Mouse (Mus musculus) midbrain, embryonic 12.5 days (tissue): ENCODE measurements around the gene Lmo2. TPM values are rescaled to one million over a fixed set of nuclear protein-coding genes. Genes with fewer than 3 reads are reported as not detected.

Source experiments
- ATAC-seq: fragments of 200-750 bp; cut with Nextera tagmentation; 2 replicates; pipeline ENCODE4 v1.8.0; 2017; ENCODE audit warnings: low read depth, moderate TSS enrichment, moderate library complexity; ENCODE audit not compliant: low FRiP score
- H3K27ac ChIP-seq: fragments of 300-500 bp; sonication (generic); replicated peaks from 2 replicates; pipeline ENCODE4 v1.5.1; 2016; ENCODE audit warnings: mild to moderate bottlenecking
- H3K27me3 ChIP-seq: fragments of 300-500 bp; sonication (generic); 2 replicates; pipeline ENCODE4 v1.6.1; 2016; ENCODE audit warnings: mild to moderate bottlenecking
- H3K36me3 ChIP-seq: fragments of 300-500 bp; sonication (generic); 2 replicates; pipeline ENCODE4 v1.6.1; 2016
- H3K4me1 ChIP-seq: fragments of 300-500 bp; sonication (generic); 2 replicates; pipeline ENCODE4 v1.6.1; 2016
- H3K4me2 ChIP-seq: fragments of 300-500 bp; sonication (generic); replicated peaks from 2 replicates; pipeline ENCODE4 v1.6.1; 2016; ENCODE audit warnings: mild to moderate bottlenecking, moderate library complexity
- H3K4me3 ChIP-seq: fragments of 300-500 bp; sonication (generic); 2 replicates; pipeline ENCODE4 v1.5.1; 2016; ENCODE audit warnings: mild to moderate bottlenecking
- H3K9ac ChIP-seq: fragments of 300-500 bp; sonication (generic); replicated peaks from 2 replicates; pipeline ENCODE4 v1.6.1; 2016; ENCODE audit warnings: mild to moderate bottlenecking, moderate library complexity
- H3K9me3 ChIP-seq: fragments of 300-500 bp; sonication (generic); 2 replicates; pipeline ENCODE4 v1.6.1; 2016; ENCODE audit warnings: mild to moderate bottlenecking
- WGBS: fragments of 180-500 bp; shearing (Covaris S2); methylation state at CpG from one replicate; pipeline ENCODE4 v1.1.7; 2016; 5-methylcytosine and 5-hydroxymethylcytosine counted together
- polyA plus RNA-seq: library from polyadenylated mRNA; unstranded; fragments of >200 nt; fragmentation: Nextera tagmentation; extraction: Ambion mirVana; gene quantifications from 2 replicates; pipeline ENCODE4 v1.2.1, GENCODE M21; 2016

Gene Lmo2
- polyA plus RNA-seq, 1 experiment from 2014 or later, result 28.5 TPM

- Histone ChIP-seq H3K36me3 (peaks cover 12% of the 10 kb centered on the region; the same call in 1 of the 2 replicates), H3K27ac (no peak overlapping the region), H3K9me3 (no peaks in the 10 kb centered on the region), H3K9ac (0 out of 2 replicates have a peak overlapping the region, but pooled peaks have one; percentile 31), H3K4me1 (peaks cover 16% of the 10 kb centered on the region), H3K4me2 (peak overlapping the region; percentile 83), H3K27me3 (no peaks in the 10 kb centered on the region), H3K4me3 (peak overlapping the region; percentile 91; the same call in 1 of the 2 replicates)
- ATAC-seq, result no peak
- 79% methylated on average over 2 of the region's 2 CpGs for WGBS
Measured at GRCm38 (mm10) chr2:104029074-104029473, 71.3 kb downstream of the Lmo2 start.

DNA sequence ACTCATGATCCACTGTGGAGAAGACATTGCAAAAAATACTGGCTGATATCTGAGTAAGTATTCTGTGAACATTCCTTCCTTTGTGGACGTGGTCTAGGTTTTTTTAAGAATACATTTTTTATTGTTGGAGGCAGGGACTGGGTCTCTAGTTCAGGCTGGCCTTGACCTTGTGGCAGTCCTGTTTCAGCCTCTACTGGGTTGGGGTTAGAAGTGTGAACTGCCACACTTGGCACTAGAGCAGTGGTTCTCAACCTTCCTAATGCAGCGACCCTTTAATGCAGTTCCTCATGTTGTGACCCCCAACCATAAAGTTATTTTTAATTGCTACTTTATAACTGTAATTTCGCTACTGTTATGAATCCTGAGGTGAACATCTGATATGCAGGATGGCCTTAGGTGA, 72.6 kb downstream of the Lmo2 start:
- H3K4me2 ChIP-seq, result no peak overlapping the region
- no peaks in the 10 kb centered on the region for H3K9me3 ChIP-seq
- WGBS, result 89% methylated on average over 3 of the region's 3 CpGs
- peaks cover 15% of the 10 kb centered on the region; the same call in 1 of the 2 replicates for H3K36me3 ChIP-seq
- H3K9ac ChIP-seq, result no peak overlapping the region
- no peaks in the 10 kb centered on the region for H3K27me3 ChIP-seq
- H3K27ac ChIP-seq, result no peak overlapping the region
- peaks cover 16% of the 10 kb centered on the region for H3K4me1 ChIP-seq
- no peak for ATAC-seq
- no peak overlapping the region for H3K4me3 ChIP-seq

Other genes starting within 250 kb of the Lmo2 start
- 27.2 and 30.2 TPM in 2 replicates for gene Nat10, start 196.7 kb upstream of the Lmo2 start, polyA plus RNA-seq
- gene Caprin1, start 160.3 kb upstream of the Lmo2 start, polyA plus RNA-seq, result 559 and 587 TPM in 2 replicates
- 58.8 and 60.8 TPM in 2 replicates for gene Fbxo3, start 69.7 kb downstream of the Lmo2 start, polyA plus RNA-seq
- gene 4931422A03Rik, start 70.4 kb downstream of the Lmo2 start, polyA plus RNA-seq, result 2.0 and 2.6 TPM in 2 replicates
- gene Gm10912, start 107.8 kb downstream of the Lmo2 start, polyA plus RNA-seq, result not detected in 2 replicates
- not detected in 2 replicates for gene Gm10799, start 110.6 kb downstream of the Lmo2 start, polyA plus RNA-seq
- 3.2 TPM in 2 replicates for gene Cd59b, start 111.9 kb downstream of the Lmo2 start, polyA plus RNA-seq
- gene Cd59a, start 137.8 kb downstream of the Lmo2 start, polyA plus RNA-seq, result 22.5 and 25.0 TPM in 2 replicates
- gene A930018P22Rik, start 164.8 kb downstream of the Lmo2 start, polyA plus RNA-seq, result not detected in 2 replicates